Mouse (Mus musculus) neutrophil, adult 5-6 weeks (primary cell): ENCODE measurements around the gene Ksr1. TPM values are rescaled to one million over a fixed set of nuclear protein-coding genes. Genes with fewer than 3 reads are reported as not detected.
A peak's percentile ranks its signal among the peaks of the same experiment; 100 is the strongest.
"Not testable (repeated sequence)": the region's sequence is repeated elsewhere in the genome, so short reads cannot be mapped to it uniquely, and the experiment has no call there.

Experiments
- ATAC-seq: fragments of 151-379, 151-347 bp; 2 replicates; pipeline ENCODE4 v1.8.0; 2017; ENCODE audit warnings: mild to moderate bottlenecking, moderate TSS enrichment; ENCODE audit not compliant: insufficient number of reproducible peaks, poor library complexity, low FRiP score, severe bottlenecking; ENCODE audit errors: extremely low read depth
- total RNA-seq: library from RNA; stranded (forward); fragments of 200-1000 nt; gene quantifications from 2 replicates; pipeline ENCODE4 v1.2.3, GENCODE M21; 2017

The Ksr1 gene
- total RNA-seq, 1 experiment from 2014 or later, result 31.3 TPM

DNA sequence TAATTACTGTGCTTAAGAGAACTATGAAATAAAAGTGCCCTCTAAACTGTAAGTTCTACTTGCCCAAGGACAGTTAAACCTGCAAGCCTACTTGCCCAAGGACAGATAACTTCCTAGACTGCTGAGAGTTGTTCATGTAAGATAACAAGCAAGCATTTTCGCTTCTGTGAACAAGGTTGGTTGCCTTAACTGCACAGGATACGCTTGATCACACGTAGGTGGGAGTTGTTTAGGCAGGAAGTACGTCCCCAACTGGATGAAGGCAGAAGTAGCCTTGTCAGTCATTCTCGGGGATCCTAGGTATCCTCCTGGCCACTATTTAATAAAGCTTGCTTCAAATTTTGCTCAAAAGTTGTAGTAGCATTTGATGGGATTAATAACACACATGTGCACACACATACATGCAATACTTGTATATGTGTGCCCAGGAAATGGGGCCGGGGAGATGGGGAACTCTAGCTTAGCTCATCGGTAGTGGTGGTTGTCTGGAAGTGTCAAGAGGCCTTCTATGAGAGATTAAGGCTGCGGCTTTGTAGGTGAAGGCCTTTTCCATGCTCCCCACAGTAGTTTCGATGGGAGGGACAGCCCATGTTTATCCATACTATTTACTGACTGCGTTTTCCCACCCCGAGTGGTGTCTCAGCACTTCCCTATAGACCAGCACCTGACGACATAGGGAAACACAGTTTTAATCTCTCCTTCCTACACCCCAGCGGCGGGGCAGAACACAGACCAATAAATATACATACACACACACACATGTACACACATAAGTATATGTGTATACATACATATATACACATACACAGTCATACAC, 140.4 kb downstream of the Ksr1 start:
- peak; percentile 62; the same call in 1 of the 2 replicates for ATAC-seq

- ATAC-seq, result no peak
These were observed 142.2 kb downstream of the Ksr1 start for GRCm38 (mm10) chr11:79003769-79004638.

- peak; percentile 55; the same call in 1 of the 2 replicates for ATAC-seq
These were observed 143.0 kb downstream of the Ksr1 start for GRCm38 (mm10) chr11:79003053-79003768.

- no peak for ATAC-seq
These were observed 143.7 kb downstream of the Ksr1 start for GRCm38 (mm10) chr11:79002551-79002951.

DNA sequence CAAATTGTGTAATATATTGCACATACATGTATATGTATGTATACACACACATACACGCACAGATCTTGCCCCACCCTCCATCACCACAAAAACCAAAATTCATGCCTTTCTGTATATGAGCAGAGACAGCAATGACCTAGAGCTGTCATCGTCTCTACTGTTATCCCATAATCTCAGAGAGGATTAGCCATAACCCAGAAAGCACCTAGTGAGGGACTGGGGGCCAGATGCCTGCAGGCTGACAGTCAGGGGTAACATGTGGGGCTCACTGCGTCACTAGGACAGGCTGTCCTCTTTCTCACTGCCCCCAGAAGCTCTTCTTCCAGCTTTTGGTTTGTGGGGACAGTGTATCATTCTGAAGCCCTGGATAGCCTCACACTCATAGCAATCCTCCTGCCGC, 144.3 kb downstream of the Ksr1 start:
- no peak for ATAC-seq

DNA sequence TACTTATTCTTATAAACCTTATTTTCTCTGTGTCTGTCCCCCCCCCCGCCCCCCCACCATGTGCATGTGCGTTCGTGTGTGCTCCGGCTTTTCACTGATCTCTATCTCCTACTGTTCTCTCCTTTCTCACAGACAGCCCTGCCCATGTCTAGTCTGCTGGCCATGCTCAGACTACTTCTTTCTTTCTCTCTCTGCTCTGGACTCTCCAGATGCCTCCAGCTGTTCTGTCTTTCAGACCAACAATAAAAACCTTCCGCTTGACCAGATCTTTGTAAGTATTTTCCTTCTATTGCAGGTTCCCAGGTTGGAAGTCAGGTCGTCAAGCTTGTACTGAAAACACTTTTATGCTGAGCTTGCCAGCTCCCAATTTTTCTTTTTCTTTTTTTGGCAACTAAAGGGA, 147.1 kb downstream of the Ksr1 start:
- ATAC-seq, result no peak

DNA sequence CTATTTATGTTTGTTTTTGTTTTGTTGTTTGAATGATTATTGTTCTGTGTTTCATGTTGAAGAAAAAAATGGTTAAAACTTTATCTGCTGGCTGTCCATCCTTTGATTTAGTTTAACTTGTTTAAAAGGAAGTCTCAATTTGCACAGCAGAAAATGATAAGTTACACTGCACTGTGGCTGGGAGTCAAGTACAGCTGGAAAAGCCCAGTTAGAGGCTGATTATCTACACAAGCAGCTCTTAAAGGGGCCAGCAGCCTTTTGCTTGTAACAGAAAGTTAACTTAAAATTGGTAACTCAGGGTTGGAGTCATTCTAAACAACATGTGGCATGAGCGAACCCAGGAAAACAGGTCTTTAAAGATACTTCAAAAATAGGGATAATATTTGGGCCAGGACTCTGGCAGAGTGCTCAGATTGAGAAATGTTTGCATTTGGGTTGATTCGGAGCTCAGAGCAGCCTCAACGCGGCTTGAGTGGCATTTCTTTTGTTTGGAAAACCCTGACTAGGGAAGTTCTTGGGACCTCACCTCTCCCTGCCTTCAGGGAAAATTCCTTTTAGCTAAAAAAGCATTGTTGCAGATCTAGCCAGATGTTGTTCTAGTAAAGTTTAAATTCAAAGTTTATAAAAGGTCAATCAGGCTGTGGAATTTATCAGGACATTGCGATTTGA, 155.2 kb downstream of the Ksr1 start:
- ATAC-seq, result not testable (repeated sequence)

- ATAC-seq, result no peak
These were observed 156.1 kb downstream of the Ksr1 start for GRCm38 (mm10) chr11:78990096-78990495.

DNA sequence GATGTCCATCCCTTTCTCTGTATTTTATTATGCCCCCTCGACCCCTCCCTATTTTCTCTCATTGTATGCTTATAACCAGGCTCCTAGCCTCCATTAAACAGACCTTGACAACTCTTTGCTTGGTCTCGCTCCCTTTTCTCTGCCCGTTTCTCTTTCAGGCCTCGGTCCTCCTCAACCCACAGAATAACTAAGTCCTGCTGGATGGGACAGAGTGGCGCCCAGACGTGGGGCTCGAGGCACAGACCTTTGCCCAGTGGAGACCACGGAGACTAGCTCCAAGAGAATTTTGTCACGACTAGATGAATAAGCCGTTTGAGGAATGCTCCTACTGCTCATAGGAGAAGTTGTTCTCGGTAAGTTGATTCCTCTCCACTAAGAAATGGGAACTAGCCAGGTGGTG, 157.0 kb downstream of the Ksr1 start:
- not testable (repeated sequence) for ATAC-seq

GRCm38 (mm10) chr11:78986311-78987002, 159.8 kb downstream of the Ksr1 start:
- ATAC-seq, result no peak

GRCm38 (mm10) chr11:78985505-78985904, 160.7 kb downstream of the Ksr1 start:
- no peak for ATAC-seq

GRCm38 (mm10) chr11:78984483-78985177, 161.6 kb downstream of the Ksr1 start, which contains the start of gene Lgals9:
Lgals9 (minus strand) TSS chr11:78984946.
- ATAC-seq, result peak; percentile 82

DNA sequence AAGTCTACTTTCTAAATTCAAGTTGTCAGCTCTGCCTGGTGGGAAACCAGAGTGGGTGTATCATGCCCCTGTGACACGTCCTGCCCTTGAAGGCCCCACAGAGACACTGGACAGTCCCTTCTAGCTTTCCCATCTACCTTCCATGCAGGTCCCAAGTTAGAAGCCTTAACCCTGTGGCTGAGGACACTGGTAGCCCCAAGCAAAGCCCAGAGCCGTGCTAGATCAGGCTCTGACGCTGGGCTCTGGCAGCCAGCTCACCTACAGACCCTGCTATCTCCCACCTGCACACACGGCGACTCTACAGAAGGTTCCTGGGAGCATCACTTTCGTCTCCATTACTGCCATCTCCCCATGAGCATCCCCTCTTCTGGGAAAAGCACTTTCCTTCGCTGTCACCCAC, 162.7 kb downstream of the Ksr1 start:
- ATAC-seq, result no peak

GRCm38 (mm10) chr11:78982513-78983291, 163.5 kb downstream of the Ksr1 start:
- peak; percentile 49 for ATAC-seq

DNA sequence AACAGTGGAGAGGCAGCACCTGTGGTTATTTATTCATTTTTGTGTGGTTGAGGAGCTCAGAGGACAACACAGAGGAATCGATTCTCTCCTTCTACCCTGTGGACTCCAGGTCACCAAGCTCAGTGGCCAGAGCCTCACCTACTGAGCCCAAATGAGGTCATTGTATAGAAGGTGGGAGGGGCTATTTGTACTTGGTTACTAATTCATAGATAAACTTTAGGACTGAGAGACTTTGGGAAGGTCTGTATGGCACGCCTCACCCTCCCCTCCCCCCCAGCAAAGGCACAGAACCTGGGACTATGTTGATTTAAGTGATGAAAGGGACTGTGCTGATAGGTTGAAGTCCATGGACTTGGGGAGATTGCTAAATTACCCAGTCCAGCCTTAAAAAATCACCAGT, 164.2 kb downstream of the Ksr1 start:
- no peak for ATAC-seq

- no peak for ATAC-seq
These were observed 166.0 kb downstream of the Ksr1 start for GRCm38 (mm10) chr11:78980083-78980634.
